Mouse (Mus musculus): ENCODE data around the gene Nosip. TPM values are rescaled to one million over a fixed set of nuclear protein-coding genes. Genes with fewer than 3 reads are reported as not detected.

Nosip gene
- polyA plus RNA-seq, 1 experiment from 2014 or later, result 60.9 TPM

- DNase-seq (ENCODE audit: low spot score), result no peak
- ATAC-seq (replicated peaks; ENCODE audit: low FRiP score), result no peak
- peaks cover 81% of the 10 kb centered on the region for H3K36me3 ChIP-seq (ENCODE audit: control insufficient read depth, insufficient read depth, low read length)
- no peak overlapping the region for H3K27ac ChIP-seq (ENCODE audit: low read depth, low read length)
- H3K4me3 ChIP-seq (ENCODE audit: low read depth, low read length), result no peak overlapping the region
- H3K9me3 ChIP-seq (ENCODE audit: control insufficient read depth, low read length), result no peaks in the 10 kb centered on the region
- H3K9ac ChIP-seq (ENCODE audit: low read depth, low read length), result no peak overlapping the region
- no peaks in the 10 kb centered on the region for H3K4me1 ChIP-seq (replicated peaks; ENCODE audit: control insufficient read depth, insufficient read depth, low read length)
- H3K4me2 ChIP-seq, result no peak overlapping the region
- WGBS, result 95% methylated on average over 14 of the region's 14 CpGs
- no peaks in the 10 kb centered on the region for H3K27me3 ChIP-seq (replicated peaks; ENCODE audit: control insufficient read depth, insufficient read depth, low read length)
Measured at GRCm38 (mm10) chr7:45043307-45043706, 18.9 kb upstream of the Nosip start.

DNA sequence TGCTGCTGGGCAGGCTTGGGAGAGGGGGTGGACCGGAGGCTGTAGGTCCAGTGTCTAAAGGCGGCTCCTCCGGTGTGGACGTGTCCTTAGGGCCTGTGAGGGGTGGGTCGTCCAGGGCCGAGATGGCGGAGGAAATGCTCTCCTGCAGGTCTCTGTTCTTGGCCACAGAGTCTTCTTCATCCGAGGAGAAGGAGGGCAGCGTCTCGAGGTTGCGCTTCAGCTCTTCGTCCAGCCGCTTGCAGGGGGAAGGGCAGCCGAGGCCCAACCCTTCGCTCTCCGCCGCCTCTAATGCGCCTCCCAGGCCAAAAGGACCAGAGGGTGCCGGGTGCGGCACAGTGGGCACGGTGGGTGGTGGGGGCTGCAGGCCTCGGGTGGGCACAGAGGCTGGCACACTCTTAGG lies 16.5 kb upstream of the Nosip start:
- Histone ChIP-seq H3K36me3 (ENCODE audit: control insufficient read depth, insufficient read depth, low read length) (peaks cover 82% of the 10 kb centered on the region), H3K27ac (ENCODE audit: low read depth, low read length) (no peak overlapping the region), H3K9me3 (ENCODE audit: control insufficient read depth, low read length) (no peaks in the 10 kb centered on the region), H3K4me2 (no peak overlapping the region), H3K4me3 (ENCODE audit: low read depth, low read length) (no peak overlapping the region), H3K27me3 (replicated peaks; ENCODE audit: control insufficient read depth, insufficient read depth, low read length) (no peaks in the 10 kb centered on the region), H3K9ac (ENCODE audit: low read depth, low read length) (no peak overlapping the region), H3K4me1 (replicated peaks; ENCODE audit: control insufficient read depth, insufficient read depth, low read length) (no peaks in the 10 kb centered on the region)
- DNase-seq (ENCODE audit: low spot score) (no peak), ATAC-seq (replicated peaks; ENCODE audit: low FRiP score) (no peak)
- WGBS, result 93% methylated on average over 22 of the region's 22 CpGs

DNA sequence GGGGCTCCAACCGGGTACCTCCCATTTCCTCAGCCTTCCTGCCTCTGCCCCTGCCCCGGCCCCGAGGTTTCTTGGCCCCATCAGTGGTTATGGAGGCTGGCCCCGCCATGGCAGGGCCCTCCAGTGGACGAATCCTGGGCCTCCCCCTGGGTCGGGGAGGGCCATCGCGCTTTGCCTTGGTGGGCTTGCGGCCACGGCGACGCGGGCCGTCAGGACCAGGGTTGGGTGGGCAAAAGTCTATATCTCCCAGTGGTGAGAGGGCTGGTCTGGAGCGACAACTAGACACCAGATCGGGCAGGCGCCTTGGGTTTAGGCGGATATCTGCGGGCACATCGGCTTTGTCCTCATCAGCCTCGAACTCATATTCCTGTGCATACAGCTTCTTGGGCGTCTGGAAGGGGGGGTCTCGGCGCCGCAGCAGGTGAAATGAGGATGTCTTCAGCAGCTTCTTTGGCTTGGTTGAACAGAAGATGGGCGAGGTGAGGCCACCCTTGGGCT lies 15.3 kb upstream of the Nosip start:
- H3K27me3 ChIP-seq (replicated peaks; ENCODE audit: control insufficient read depth, insufficient read depth, low read length), result no peaks in the 10 kb centered on the region
- H3K27ac ChIP-seq (ENCODE audit: low read depth, low read length), result no peak overlapping the region
- H3K4me2 ChIP-seq, result no peak overlapping the region
- no peak overlapping the region for H3K4me3 ChIP-seq (ENCODE audit: low read depth, low read length)
- ATAC-seq (replicated peaks; ENCODE audit: low FRiP score) (no peak), DNase-seq (ENCODE audit: low spot score) (no peak)
- peaks cover 9% of the 10 kb centered on the region for H3K4me1 ChIP-seq (replicated peaks; ENCODE audit: control insufficient read depth, insufficient read depth, low read length)
- peaks cover 77% of the 10 kb centered on the region for H3K36me3 ChIP-seq (ENCODE audit: control insufficient read depth, insufficient read depth, low read length)
- 93% methylated on average over 26 of the region's 26 CpGs for WGBS
- H3K9me3 ChIP-seq (ENCODE audit: control insufficient read depth, low read length), result no peaks in the 10 kb centered on the region
- H3K9ac ChIP-seq (ENCODE audit: low read depth, low read length), result no peak overlapping the region

GRCm38 (mm10) chr7:45047491-45047890 lies 14.7 kb upstream of the Nosip start:
- no peak for DNase-seq (ENCODE audit: low spot score)
- Histone ChIP-seq H3K27ac (ENCODE audit: low read depth, low read length) (no peak overlapping the region), H3K27me3 (replicated peaks; ENCODE audit: control insufficient read depth, insufficient read depth, low read length) (no peaks in the 10 kb centered on the region), H3K4me2 (no peak overlapping the region), H3K9ac (ENCODE audit: low read depth, low read length) (no peak overlapping the region), H3K36me3 (ENCODE audit: control insufficient read depth, insufficient read depth, low read length) (peaks cover 74% of the 10 kb centered on the region), H3K9me3 (ENCODE audit: control insufficient read depth, low read length) (no peaks in the 10 kb centered on the region), H3K4me1 (replicated peaks; ENCODE audit: control insufficient read depth, insufficient read depth, low read length) (peaks cover 12% of the 10 kb centered on the region), H3K4me3 (ENCODE audit: low read depth, low read length) (no peak overlapping the region)
- 95% methylated on average over 14 of the region's 14 CpGs for WGBS
- ATAC-seq (replicated peaks; ENCODE audit: low FRiP score), result no peak

- Histone ChIP-seq H3K36me3 (ENCODE audit: control insufficient read depth, insufficient read depth, low read length) (peaks cover 67% of the 10 kb centered on the region), H3K27me3 (replicated peaks; ENCODE audit: control insufficient read depth, insufficient read depth, low read length) (no peaks in the 10 kb centered on the region), H3K4me3 (ENCODE audit: low read depth, low read length) (no peak overlapping the region), H3K4me2 (no peak overlapping the region), H3K4me1 (replicated peaks; ENCODE audit: control insufficient read depth, insufficient read depth, low read length) (peaks cover 12% of the 10 kb centered on the region), H3K9ac (ENCODE audit: low read depth, low read length) (no peak overlapping the region), H3K27ac (ENCODE audit: low read depth, low read length) (no peak overlapping the region), H3K9me3 (ENCODE audit: control insufficient read depth, low read length) (no peaks in the 10 kb centered on the region)
- ATAC-seq (replicated peaks; ENCODE audit: low FRiP score) (no peak), DNase-seq (ENCODE audit: low spot score) (no peak)
- 93% methylated on average over 38 of the region's 38 CpGs for WGBS
Measured at GRCm38 (mm10) chr7:45048001-45048890, 14.0 kb upstream of the Nosip start.

DNA sequence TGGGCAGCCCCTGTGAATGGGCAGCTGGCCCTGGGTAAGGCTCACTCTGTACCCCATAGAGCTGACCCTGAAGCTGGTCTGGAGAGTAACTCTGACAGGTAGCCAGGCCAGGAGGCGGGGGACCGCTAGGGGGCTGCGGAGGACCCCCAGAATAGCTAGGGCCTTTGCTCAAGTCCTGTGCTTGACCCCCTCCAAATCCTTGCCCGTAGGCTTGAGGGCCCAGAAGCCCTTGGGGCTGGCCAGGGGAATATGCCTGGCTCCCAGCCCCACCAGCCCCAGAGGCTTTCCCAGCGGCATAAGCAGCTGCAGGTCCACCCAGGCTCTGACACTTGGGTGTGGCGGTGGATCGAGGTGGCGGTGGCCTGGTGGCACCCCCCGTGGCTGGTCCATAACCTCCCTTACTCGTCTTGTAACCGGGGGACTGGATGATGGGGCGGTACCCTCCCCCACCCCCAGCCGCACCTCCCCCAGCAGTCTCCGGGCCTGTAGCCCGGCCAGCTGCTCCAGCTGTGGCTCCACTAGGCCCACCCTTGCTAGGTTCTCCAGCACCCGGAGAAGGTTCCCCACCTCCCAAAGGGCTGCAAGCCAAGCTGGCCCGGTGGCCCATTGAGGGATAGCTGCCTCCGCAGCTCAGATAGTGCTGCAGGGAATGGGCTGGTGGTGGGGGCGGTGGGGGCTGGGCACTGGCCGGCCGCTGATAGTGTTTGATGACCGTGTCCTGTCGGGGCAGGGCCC lies 13.1 kb upstream of the Nosip start:
- WGBS, result 94% methylated on average over 23 of the region's 23 CpGs
- H3K27ac ChIP-seq (ENCODE audit: low read depth, low read length), result no peak overlapping the region
- no peak overlapping the region for H3K4me2 ChIP-seq
- peaks cover 15% of the 10 kb centered on the region for H3K4me1 ChIP-seq (replicated peaks; ENCODE audit: control insufficient read depth, insufficient read depth, low read length)
- peaks cover 59% of the 10 kb centered on the region for H3K36me3 ChIP-seq (ENCODE audit: control insufficient read depth, insufficient read depth, low read length)
- DNase-seq (ENCODE audit: low spot score), result no peak
- no peak overlapping the region for H3K4me3 ChIP-seq (ENCODE audit: low read depth, low read length)
- H3K9ac ChIP-seq (ENCODE audit: low read depth, low read length), result no peak overlapping the region
- H3K9me3 ChIP-seq (ENCODE audit: control insufficient read depth, low read length), result no peaks in the 10 kb centered on the region
- no peak for ATAC-seq (replicated peaks; ENCODE audit: low FRiP score)
- no peaks in the 10 kb centered on the region for H3K27me3 ChIP-seq (replicated peaks; ENCODE audit: control insufficient read depth, insufficient read depth, low read length)

DNA sequence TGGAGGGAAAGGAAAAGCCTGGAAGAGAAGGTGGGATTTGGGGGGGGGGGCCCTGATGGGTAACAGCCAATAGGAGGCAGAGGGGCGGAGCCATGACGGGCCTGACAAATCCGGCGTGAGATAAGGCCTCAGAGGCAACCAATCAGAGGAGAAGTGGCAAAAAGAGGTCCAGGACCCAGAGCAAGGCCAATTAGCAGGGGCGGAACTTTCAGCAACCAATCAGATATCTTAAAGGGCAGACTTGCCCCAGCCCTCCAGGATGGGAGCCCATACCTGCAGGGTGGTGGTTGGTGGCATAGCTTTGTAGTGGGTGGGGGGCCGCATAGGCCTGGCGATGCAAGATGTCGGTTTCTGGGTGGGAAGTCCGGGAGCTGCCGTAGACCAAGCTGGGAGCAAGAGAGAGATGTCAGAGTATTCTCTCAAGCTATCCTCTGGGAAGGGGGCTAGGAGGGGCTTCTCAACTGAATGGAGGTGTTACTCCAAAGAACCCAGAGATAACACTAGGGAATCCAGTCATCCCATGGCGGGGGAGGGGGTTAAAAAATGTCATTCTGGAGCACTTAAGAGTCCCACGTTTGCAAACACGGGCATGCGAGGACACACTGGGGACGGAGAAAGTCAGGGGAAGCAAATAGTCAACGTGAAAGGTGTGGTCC lies 11.2 kb upstream of the Nosip start:
- peak overlapping the region; percentile 72 for H3K4me3 ChIP-seq (ENCODE audit: low read depth, low read length)
- 12% methylated on average over 16 of the region's 16 CpGs for WGBS
- H3K4me1 ChIP-seq (replicated peaks; ENCODE audit: control insufficient read depth, insufficient read depth, low read length), result peaks cover 15% of the 10 kb centered on the region
- H3K36me3 ChIP-seq (ENCODE audit: control insufficient read depth, insufficient read depth, low read length), result peaks cover 42% of the 10 kb centered on the region
- H3K4me2 ChIP-seq, result peak overlapping the region; percentile 100
- peak overlapping the region; percentile 91; the same call in 1 of the 2 replicates for H3K9ac ChIP-seq (ENCODE audit: low read depth, low read length)
- no peaks in the 10 kb centered on the region for H3K27me3 ChIP-seq (replicated peaks; ENCODE audit: control insufficient read depth, insufficient read depth, low read length)
- peak; percentile 62 for DNase-seq (ENCODE audit: low spot score)
- peak; percentile 21 for ATAC-seq (replicated peaks; ENCODE audit: low FRiP score)
- peak overlapping the region; percentile 99; the same call in 1 of the 2 replicates for H3K27ac ChIP-seq (ENCODE audit: low read depth, low read length)
- H3K9me3 ChIP-seq (ENCODE audit: control insufficient read depth, low read length), result no peaks in the 10 kb centered on the region

DNA sequence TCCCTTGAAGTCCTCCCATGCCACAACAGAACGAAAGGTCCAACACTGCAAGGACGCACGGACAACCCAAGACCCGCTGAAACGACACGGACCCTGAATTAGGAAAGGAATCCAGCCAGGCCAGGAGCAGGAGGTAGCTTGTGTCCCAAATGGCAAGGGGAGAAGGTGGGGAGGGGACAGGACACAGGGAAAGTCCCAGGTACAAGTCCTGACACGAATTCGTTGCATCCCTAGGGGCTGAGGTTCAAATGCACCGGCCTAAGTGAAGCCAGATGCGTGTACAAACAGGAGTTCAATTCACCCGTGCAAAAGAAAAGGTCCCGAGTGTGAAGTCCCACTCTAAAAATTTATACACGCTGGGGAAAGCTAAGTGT lies 10.6 kb upstream of the Nosip start:
- H3K9me3 ChIP-seq (ENCODE audit: control insufficient read depth, low read length), result no peaks in the 10 kb centered on the region
- H3K36me3 ChIP-seq (ENCODE audit: control insufficient read depth, insufficient read depth, low read length), result peaks cover 38% of the 10 kb centered on the region
- ATAC-seq (replicated peaks; ENCODE audit: low FRiP score), result no peak
- H3K4me1 ChIP-seq (replicated peaks; ENCODE audit: control insufficient read depth, insufficient read depth, low read length), result peaks cover 15% of the 10 kb centered on the region
- peak overlapping the region; percentile 72 for H3K4me3 ChIP-seq (ENCODE audit: low read depth, low read length)
- no peak for DNase-seq (ENCODE audit: low spot score)
- H3K4me2 ChIP-seq, result peak overlapping the region; percentile 100
- H3K27me3 ChIP-seq (replicated peaks; ENCODE audit: control insufficient read depth, insufficient read depth, low read length), result no peaks in the 10 kb centered on the region
- H3K9ac ChIP-seq (ENCODE audit: low read depth, low read length), result peak overlapping the region; percentile 91
- WGBS, result 6% methylated on average over 13 of the region's 13 CpGs
- H3K27ac ChIP-seq (ENCODE audit: low read depth, low read length), result peak overlapping the region; percentile 99

All from liver, embryonic 11.5 days (tissue).